Mouse (Mus musculus): ENCODE results near the gene Eml4. TPM values are rescaled to one million over a fixed set of nuclear protein-coding genes. Genes with fewer than 3 reads are reported as not detected.
A peak's percentile ranks its signal among the peaks of the same experiment; 100 is the strongest.

The Eml4 gene
- polyA plus RNA-seq, 1 experiment: 4.2 TPM

DNA sequence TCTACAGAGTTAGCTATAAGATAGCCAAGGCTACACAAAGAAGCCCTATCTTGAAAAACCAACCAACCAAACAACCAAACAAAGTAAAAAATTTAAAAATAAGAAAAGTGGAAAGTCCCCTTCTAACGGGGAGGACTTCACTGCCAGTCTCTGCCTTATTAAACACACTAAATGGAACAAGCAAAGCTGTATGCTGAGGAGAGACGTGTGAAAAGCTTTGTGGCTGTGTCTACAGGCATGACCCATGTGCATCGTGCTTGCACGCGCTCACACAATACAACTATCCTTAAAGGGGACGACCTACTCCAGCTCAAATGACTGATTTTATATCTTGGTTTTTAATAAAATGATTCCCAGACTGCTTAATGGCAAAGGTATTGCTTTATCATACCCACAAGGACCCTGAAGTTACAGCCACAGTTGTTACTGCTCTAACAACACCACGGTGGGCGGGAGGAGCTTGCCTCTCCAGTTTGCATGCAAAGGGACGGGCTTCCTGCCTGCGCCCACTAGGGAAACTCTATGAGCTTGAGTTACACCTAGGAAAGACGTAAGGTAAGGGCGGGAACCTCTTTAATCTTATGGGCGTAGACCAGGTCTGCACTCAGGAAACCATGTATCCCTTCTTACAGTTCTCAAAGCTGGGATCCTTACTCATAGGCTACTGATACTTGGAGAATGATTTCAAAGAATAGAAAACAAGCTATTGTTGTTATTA is 11.2 kb upstream of the Eml4 start:
- Histone ChIP-seq H3K36me3 (ENCODE audit: control insufficient read depth, insufficient read depth) (no peaks in the 10 kb centered on the region), H3ac (ENCODE audit: control insufficient read depth, insufficient read length) (no peak overlapping the region), H3K4me3 (no peak overlapping the region), H3K4me2 (ENCODE audit: low read depth) (no peak overlapping the region), H3K79me2 (ENCODE audit: control insufficient read depth, insufficient read depth) (no peaks in the 10 kb centered on the region), H3K27me3 (ENCODE audit: control insufficient read depth, insufficient read depth, insufficient read length) (no peaks in the 10 kb centered on the region)
- no peak for TF ChIP-seq REST (IDR thresholded peaks at IDR 0.05; ENCODE audit: insufficient read depth, insufficient read length)
- no peak for TF ChIP-seq E2F4 (IDR thresholded peaks at IDR 0.05; ENCODE audit: insufficient read depth)

GRCm38 (mm10) chr17:83340895-83341524 is 9.7 kb upstream of the Eml4 start:
- Histone ChIP-seq H3K36me3 (ENCODE audit: control insufficient read depth, insufficient read depth) (no peaks in the 10 kb centered on the region), H3K27me3 (ENCODE audit: control insufficient read depth, insufficient read depth, insufficient read length) (no peaks in the 10 kb centered on the region), H3K79me2 (ENCODE audit: control insufficient read depth, insufficient read depth) (no peaks in the 10 kb centered on the region), H3K4me3 (no peak overlapping the region), H3ac (ENCODE audit: control insufficient read depth, insufficient read length) (no peak overlapping the region), H3K4me2 (ENCODE audit: low read depth) (no peak overlapping the region)
- TF ChIP-seq MAX (IDR thresholded peaks at IDR 0.05; ENCODE audit: low read depth) (no peak), MYOD1 (IDR thresholded peaks at IDR 0.05; ENCODE audit: control insufficient read depth in 1 of 3, insufficient read length in 2 of 3, low read depth in 2 of 3) (no peak), E2F4 (IDR thresholded peaks at IDR 0.05; ENCODE audit: insufficient read depth) (no peak), POLR2A (IDR thresholded peaks at IDR 0.05; ENCODE audit: insufficient read length, low read depth) (no peak), TCF3 (IDR thresholded peaks at IDR 0.05; ENCODE audit: insufficient read length, low read depth) (no peak), USF1 (IDR thresholded peaks at IDR 0.05; ENCODE audit: low read depth) (no peak)

GRCm38 (mm10) chr17:83344226-83344625 is 6.5 kb upstream of the Eml4 start:
- H3K4me2 ChIP-seq (ENCODE audit: low read depth): no peak overlapping the region
- no peak for TF ChIP-seq POLR2AphosphoS2 (IDR thresholded peaks at IDR 0.05; ENCODE audit: insufficient read length, low read depth)
- no peak for TF ChIP-seq REST (IDR thresholded peaks at IDR 0.05; ENCODE audit: insufficient read depth, insufficient read length)
- TF ChIP-seq POLR2A (IDR thresholded peaks at IDR 0.05; ENCODE audit: insufficient read length, low read depth): no peak
- TF ChIP-seq MYOD1 (IDR thresholded peaks at IDR 0.05; ENCODE audit: control insufficient read depth in 1 of 3, insufficient read length in 2 of 3, low read depth in 2 of 3): no peak
- no peak for TF ChIP-seq CEBPB (IDR thresholded peaks at IDR 0.05; ENCODE audit: insufficient read depth, poor library complexity, severe bottlenecking)
- no peak for TF ChIP-seq USF1 (IDR thresholded peaks at IDR 0.05; ENCODE audit: low read depth)
- TF ChIP-seq TCF3 (IDR thresholded peaks at IDR 0.05; ENCODE audit: insufficient read length, low read depth): no peak
- TF ChIP-seq MAX (IDR thresholded peaks at IDR 0.05; ENCODE audit: low read depth): no peak
- TF ChIP-seq SRF (IDR thresholded peaks at IDR 0.05; ENCODE audit: control insufficient read depth, insufficient read length, low read depth): no peak
- no peak for TF ChIP-seq MYOG (IDR thresholded peaks at IDR 0.05; ENCODE audit: control insufficient read depth in 1 of 3, insufficient read depth in 1 of 3, insufficient read length in 2 of 3, low read depth in 2 of 3)
- no peak for TF ChIP-seq TCF12 (IDR thresholded peaks at IDR 0.05; ENCODE audit: insufficient read depth, poor library complexity, severe bottlenecking)
- no peak for TF ChIP-seq E2F4 (IDR thresholded peaks at IDR 0.05; ENCODE audit: insufficient read depth)
- H3K4me3 ChIP-seq: no peak overlapping the region
- H3K79me2 ChIP-seq (ENCODE audit: control insufficient read depth, insufficient read depth): no peaks in the 10 kb centered on the region
- no peak overlapping the region for H3ac ChIP-seq (ENCODE audit: control insufficient read depth, insufficient read length)
- H3K36me3 ChIP-seq (ENCODE audit: control insufficient read depth, insufficient read depth): no peaks in the 10 kb centered on the region
- no peaks in the 10 kb centered on the region for H3K27me3 ChIP-seq (ENCODE audit: control insufficient read depth, insufficient read depth, insufficient read length)

- Histone ChIP-seq H3K4me3 (no peak overlapping the region), H3K4me2 (ENCODE audit: low read depth) (no peak overlapping the region), H3ac (ENCODE audit: control insufficient read depth, insufficient read length) (no peak overlapping the region), H3K79me2 (ENCODE audit: control insufficient read depth, insufficient read depth) (peaks cover 20% of the 10 kb centered on the region), H3K27me3 (ENCODE audit: control insufficient read depth, insufficient read depth, insufficient read length) (no peaks in the 10 kb centered on the region), H3K36me3 (ENCODE audit: control insufficient read depth, insufficient read depth) (no peaks in the 10 kb centered on the region)
- no peak for TF ChIP-seq E2F4 (IDR thresholded peaks at IDR 0.05; ENCODE audit: insufficient read depth)
- TF ChIP-seq REST (IDR thresholded peaks at IDR 0.05; ENCODE audit: insufficient read depth, insufficient read length): no peak
- no peak for TF ChIP-seq TCF3 (IDR thresholded peaks at IDR 0.05; ENCODE audit: insufficient read length, low read depth)
- no peak for TF ChIP-seq SRF (IDR thresholded peaks at IDR 0.05; ENCODE audit: control insufficient read depth, insufficient read length, low read depth)
- TF ChIP-seq POLR2A (IDR thresholded peaks at IDR 0.05; ENCODE audit: insufficient read length, low read depth): no peak
- no peak for TF ChIP-seq POLR2AphosphoS2 (IDR thresholded peaks at IDR 0.05; ENCODE audit: insufficient read length, low read depth)
- no peak for TF ChIP-seq TCF12 (IDR thresholded peaks at IDR 0.05; ENCODE audit: insufficient read depth, poor library complexity, severe bottlenecking)
- no peak for TF ChIP-seq MAX (IDR thresholded peaks at IDR 0.05; ENCODE audit: low read depth)
Measured at GRCm38 (mm10) chr17:83348056-83348822, 2.5 kb upstream of the Eml4 start.

GRCm38 (mm10) chr17:83351119-83351531 is 394 bp downstream of the Eml4 start:
- Histone ChIP-seq H3K4me2 (ENCODE audit: low read depth) (peak overlapping the region; percentile 94), H3K79me2 (ENCODE audit: control insufficient read depth, insufficient read depth) (peaks cover 48% of the 10 kb centered on the region), H3K4me3 (peak overlapping the region; percentile 36), H3K36me3 (ENCODE audit: control insufficient read depth, insufficient read depth) (no peaks in the 10 kb centered on the region), H3ac (ENCODE audit: control insufficient read depth, insufficient read length) (peak overlapping the region; percentile 67), H3K27me3 (ENCODE audit: control insufficient read depth, insufficient read depth, insufficient read length) (no peaks in the 10 kb centered on the region)
- TF ChIP-seq CEBPB (IDR thresholded peaks at IDR 0.05; ENCODE audit: insufficient read depth, poor library complexity, severe bottlenecking) (no peak), TCF3 (IDR thresholded peaks at IDR 0.05; ENCODE audit: insufficient read length, low read depth) (no peak), MYOG (IDR thresholded peaks at IDR 0.05; ENCODE audit: control insufficient read depth in 1 of 3, insufficient read depth in 1 of 3, insufficient read length in 2 of 3, low read depth in 2 of 3) (no peak), POLR2A (IDR thresholded peaks at IDR 0.05; ENCODE audit: insufficient read length, low read depth) (no peak), MAX (IDR thresholded peaks at IDR 0.05; ENCODE audit: low read depth) (no peak), REST (IDR thresholded peaks at IDR 0.05; ENCODE audit: insufficient read depth, insufficient read length) (no peak), POLR2AphosphoS2 (IDR thresholded peaks at IDR 0.05; ENCODE audit: insufficient read length, low read depth) (no peak), MYOD1 (IDR thresholded peaks at IDR 0.05; ENCODE audit: control insufficient read depth in 1 of 3, insufficient read length in 2 of 3, low read depth in 2 of 3) (no peak), E2F4 (IDR thresholded peaks at IDR 0.05; ENCODE audit: insufficient read depth) (no peak)
